Mouse (Mus musculus) erythroblast, embryonic 14.5 days (primary cell): ENCODE results near the gene Ifi203. TPM values are rescaled to one million over a fixed set of nuclear protein-coding genes. Genes with fewer than 3 reads are reported as not detected.
"Not testable (repeated sequence)": the region's sequence is repeated elsewhere in the genome, so short reads cannot be mapped to it uniquely, and the experiment has no call there.

Source experiments
- H3K27me3 ChIP-seq: 2 replicates; pipeline ENCODE4 v1.6.1; 2012; ENCODE audit warnings: inconsistent platforms; ENCODE audit not compliant: control insufficient read depth
- H3K36me3 ChIP-seq: 2 replicates; pipeline ENCODE4 v1.6.1; 2012; ENCODE audit warnings: mild to moderate bottlenecking, inconsistent platforms; ENCODE audit not compliant: control insufficient read depth
- H3K4me1 ChIP-seq: 2 replicates; pipeline ENCODE4 v1.6.1; 2012; ENCODE audit warnings: inconsistent platforms; ENCODE audit not compliant: control insufficient read depth
- H3K4me3 ChIP-seq: replicated peaks from 2 replicates; pipeline ENCODE3; 2012; ENCODE audit warnings: moderate library complexity, mild to moderate bottlenecking, inconsistent platforms
- H3K9me3 ChIP-seq: 2 replicates; pipeline ENCODE4 v1.6.1; 2012; ENCODE audit warnings: low read length, inconsistent platforms, mixed read lengths; ENCODE audit not compliant: control insufficient read depth
- GATA1 ChIP-seq: IDR thresholded peaks from 2 replicates; pipeline ENCODE4 v1.6.1; 2012; ENCODE audit warnings: low read length, inconsistent platforms, mixed read lengths
- TAL1 ChIP-seq: IDR thresholded peaks from 3 replicates; pipeline ENCODE4 v1.6.1; 2012; ENCODE audit warnings: low read length, inconsistent platforms, mixed read lengths
- polyA plus RNA-seq: library from polyadenylated mRNA; stranded (reverse); fragments of >175 nt; gene quantifications from 2 replicates; pipeline ENCODE4 v1.2.3, GENCODE M21; 2012

The Ifi203 gene
- 0.02 TPM in 1 of 2 replicates, not detected in the other for polyA plus RNA-seq

- not testable (repeated sequence) for H3K9me3 ChIP-seq, H3K36me3 ChIP-seq, H3K4me3 ChIP-seq, H3K4me1 ChIP-seq, H3K27me3 ChIP-seq
Observed at GRCm38 (mm10) chr1:173941924-173942779, at the start of gene Ifi203, which contains the start of gene Mndal. Gene Ifi203 (minus strand): TSS chr1:173942672. Gene Mndal (minus strand): TSS chr1:173942491.

GRCm38 (mm10) chr1:173982694-173983305 is 40.3 kb upstream of the Ifi203 start, which contains the start of gene Ifi202b:
Gene Ifi202b (minus strand): TSS chr1:173982744.
- H3K4me3 ChIP-seq, H3K36me3 ChIP-seq, H3K9me3 ChIP-seq, H3K4me1 ChIP-seq, H3K27me3 ChIP-seq: not testable (repeated sequence)

GRCm38 (mm10) chr1:173981038-173981437 is 38.6 kb upstream of the Ifi203 start:
- H3K9me3 ChIP-seq, H3K27me3 ChIP-seq, H3K4me3 ChIP-seq, H3K4me1 ChIP-seq, H3K36me3 ChIP-seq: not testable (repeated sequence)

GRCm38 (mm10) chr1:173977622-173978021 is 35.1 kb upstream of the Ifi203 start:
- no peak overlapping the region for H3K4me3 ChIP-seq
- no peaks in the 10 kb centered on the region for H3K36me3 ChIP-seq
- no peaks in the 10 kb centered on the region for H3K27me3 ChIP-seq
- no peaks in the 10 kb centered on the region for H3K9me3 ChIP-seq
- TF ChIP-seq GATA1: no peak
- H3K4me1 ChIP-seq: no peaks in the 10 kb centered on the region

GRCm38 (mm10) chr1:173973111-173973510 is 30.6 kb upstream of the Ifi203 start:
- no peaks in the 10 kb centered on the region for H3K9me3 ChIP-seq
- no peak for TF ChIP-seq TAL1

GRCm38 (mm10) chr1:173961491-173961890 is 19.0 kb upstream of the Ifi203 start:
- not testable (repeated sequence) for H3K27me3 ChIP-seq, H3K9me3 ChIP-seq, H3K4me3 ChIP-seq, H3K36me3 ChIP-seq, H3K4me1 ChIP-seq

More at GRCm38 (mm10) chr1:173973111-173973510, 30.6 kb upstream of the Ifi203 start:
- H3K36me3 ChIP-seq: no peaks in the 10 kb centered on the region
- no peak overlapping the region for H3K4me3 ChIP-seq
- H3K4me1 ChIP-seq: no peaks in the 10 kb centered on the region
- no peaks in the 10 kb centered on the region for H3K27me3 ChIP-seq

- H3K4me3 ChIP-seq, H3K27me3 ChIP-seq, H3K4me1 ChIP-seq, H3K36me3 ChIP-seq, H3K9me3 ChIP-seq: not testable (repeated sequence)
Observed at GRCm38 (mm10) chr1:173959998-173960397, 17.5 kb upstream of the Ifi203 start.

- H3K36me3 ChIP-seq, H3K27me3 ChIP-seq, H3K4me1 ChIP-seq, H3K9me3 ChIP-seq, H3K4me3 ChIP-seq: not testable (repeated sequence)
Observed at GRCm38 (mm10) chr1:173955839-173956527, 13.5 kb upstream of the Ifi203 start.

GRCm38 (mm10) chr1:173955071-173955796 is 12.8 kb upstream of the Ifi203 start:
- Histone ChIP-seq H3K4me1 (no peaks in the 10 kb centered on the region), H3K4me3 (no peak overlapping the region), H3K27me3 (no peaks in the 10 kb centered on the region), H3K9me3 (no peaks in the 10 kb centered on the region), H3K36me3 (no peaks in the 10 kb centered on the region)
- TF ChIP-seq GATA1 (no peak), TAL1 (no peak)
